Mouse (Mus musculus): ENCODE measurements around the gene Ppa1.

The Ppa1 gene

GRCm38 (mm10) chr10:61647790-61648736 is at the start of gene Ppa1:
Gene Ppa1 (plus strand): TSS chr10:61648552.
- in situ Hi-C loops (cut with MboI; ENCODE audit: low pct_unique_long_range_greater_than_20kb in 1 of 2, low sequenced_read_pairs in 2 of 2, unreplicated experiment in 1 of 2), result no loop called here

DNA sequence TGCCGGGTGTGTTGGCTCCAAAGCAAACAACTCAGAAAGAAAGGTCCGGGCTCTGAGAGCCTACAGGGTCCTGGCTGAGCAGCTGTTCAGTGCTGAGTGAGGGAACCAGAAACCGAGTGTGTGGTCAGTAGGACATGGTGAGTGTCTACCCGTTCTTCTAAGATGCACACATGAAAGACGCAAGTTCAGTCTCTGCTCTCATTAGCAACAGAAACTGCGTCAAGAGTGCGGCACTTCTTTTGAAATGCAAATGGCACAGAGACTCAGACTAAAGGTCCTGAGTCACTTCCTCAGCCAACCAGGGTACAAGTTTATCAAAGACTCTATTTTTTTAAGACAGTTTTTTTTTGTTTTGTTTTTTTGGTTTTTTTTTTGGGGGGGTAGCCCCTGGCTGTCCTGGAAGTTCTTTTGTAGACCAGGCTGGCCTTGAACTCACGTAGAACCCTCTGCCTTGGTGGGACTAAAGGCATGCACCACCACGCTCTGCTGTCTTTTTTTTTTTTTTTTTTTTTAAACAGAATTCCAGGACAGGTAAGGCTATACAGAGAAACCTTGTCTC is 48.7 kb upstream of the Ppa1 start:
- in situ Hi-C loops (cut with MboI; ENCODE audit: low pct_unique_long_range_greater_than_20kb in 1 of 2, low sequenced_read_pairs in 2 of 2, unreplicated experiment in 1 of 2), result loop anchor here in 1 of 2 experiments (10.0 kb wide), 1 partner anchor 125 kb away; the partner anchor contains the start of gene Lrrc20

DNA sequence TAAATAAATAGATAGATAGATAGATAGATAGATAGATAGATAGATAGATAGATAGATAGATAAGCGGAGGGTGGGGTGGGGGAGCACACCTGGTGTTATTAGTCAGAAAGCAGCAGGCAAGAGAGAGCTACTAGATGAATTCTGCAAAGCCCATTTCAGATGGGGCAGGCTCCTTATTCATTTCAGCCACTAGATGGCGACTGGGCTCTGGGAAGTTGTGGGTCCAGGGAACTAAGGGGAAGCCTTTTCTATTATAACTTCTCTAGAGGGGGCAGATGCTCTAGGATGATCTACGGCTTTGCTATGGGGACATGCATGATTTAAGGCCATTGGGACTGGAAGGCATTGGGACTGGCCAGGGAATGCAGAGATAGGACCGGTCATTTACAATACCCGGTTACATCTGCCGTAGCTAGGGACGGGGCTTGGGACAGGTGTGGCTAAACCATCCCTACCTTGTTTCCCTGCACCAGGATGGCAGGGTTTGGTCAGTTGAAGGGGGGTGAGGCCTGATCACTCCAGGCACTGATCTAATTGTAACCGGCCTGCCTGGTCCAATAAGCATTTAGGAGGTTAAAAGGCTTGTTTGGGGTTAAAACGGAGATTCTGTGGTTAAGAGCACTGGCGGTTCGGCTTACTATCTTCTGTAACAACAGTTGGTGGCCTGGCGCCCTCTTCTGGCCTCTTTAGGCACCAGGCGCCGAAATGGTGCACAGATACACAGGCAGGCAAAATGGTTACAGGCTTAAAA is 45.9 kb upstream of the Ppa1 start:
- in situ Hi-C loops (cut with MboI; ENCODE audit: low pct_unique_long_range_greater_than_20kb in 1 of 2, low sequenced_read_pairs in 2 of 2, unreplicated experiment in 1 of 2), result loop anchor here in 1 of 2 experiments (10.0 kb wide), 1 partner anchor 128 kb away; the partner anchor contains the start of gene Lrrc20

DNA sequence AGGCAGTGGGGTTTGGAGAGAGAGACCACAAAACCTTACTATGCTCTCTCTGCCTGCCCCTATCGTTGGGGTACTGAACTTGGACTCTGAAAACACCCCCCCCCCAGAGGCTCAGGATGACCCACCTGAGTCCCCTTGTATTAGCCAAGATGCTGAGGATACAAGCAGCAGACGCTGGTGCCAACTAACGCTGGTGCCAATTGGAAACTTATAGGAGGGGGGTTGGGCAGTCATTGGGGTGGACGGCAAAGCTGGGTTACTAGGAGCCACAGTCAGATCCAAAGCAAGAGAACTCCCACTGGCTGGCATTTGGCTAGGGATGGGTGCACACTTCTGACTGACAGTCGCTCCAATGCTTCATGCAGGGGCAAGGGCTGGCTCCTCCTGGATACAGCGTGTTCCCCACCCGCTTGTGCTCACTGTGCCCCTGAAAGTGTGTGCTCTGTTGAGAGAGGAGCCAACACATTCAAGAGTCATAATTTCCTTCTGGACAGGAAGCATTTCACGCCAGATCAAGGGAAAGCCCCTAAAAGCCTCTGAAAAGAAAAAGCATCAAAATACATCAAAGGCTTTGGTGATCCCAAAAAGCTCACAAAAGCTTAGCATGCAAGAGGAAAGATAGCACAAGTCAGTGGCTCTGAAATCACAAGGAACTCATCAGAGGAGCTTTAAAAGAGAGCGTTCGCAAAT is 43.8 kb upstream of the Ppa1 start:
- in situ Hi-C loops (cut with MboI; ENCODE audit: low pct_unique_long_range_greater_than_20kb in 1 of 2, low sequenced_read_pairs in 2 of 2, unreplicated experiment in 1 of 2), result loop anchor here in 1 of 2 experiments (10.0 kb wide), 1 partner anchor 130 kb away; the partner anchor contains the start of gene Lrrc20

DNA sequence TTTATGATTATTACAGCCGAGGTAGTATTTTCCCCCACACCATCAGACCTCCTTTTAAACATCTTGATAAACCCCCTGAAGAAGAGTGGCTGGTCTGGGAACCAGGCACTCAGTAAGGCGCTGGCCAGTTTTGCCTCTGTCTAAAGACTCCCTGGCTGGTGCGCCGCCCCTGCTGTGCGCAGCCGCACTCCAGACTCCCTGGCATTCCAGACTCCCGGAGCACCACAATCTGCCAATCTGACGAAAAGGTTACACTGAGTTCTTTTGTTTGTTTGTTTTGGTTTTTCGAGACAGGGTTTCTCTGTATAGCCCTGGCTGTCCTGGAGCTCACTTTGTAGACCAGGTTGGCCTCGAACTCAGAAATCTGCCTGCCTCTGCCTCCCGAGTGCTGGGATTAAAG is 43.0 kb upstream of the Ppa1 start:
- in situ Hi-C loops (cut with MboI; ENCODE audit: low pct_unique_long_range_greater_than_20kb in 1 of 2, low sequenced_read_pairs in 2 of 2, unreplicated experiment in 1 of 2), result loop anchor here in 1 of 2 experiments (10.0 kb wide), 1 partner anchor 131 kb away; the partner anchor contains the start of gene Lrrc20

DNA sequence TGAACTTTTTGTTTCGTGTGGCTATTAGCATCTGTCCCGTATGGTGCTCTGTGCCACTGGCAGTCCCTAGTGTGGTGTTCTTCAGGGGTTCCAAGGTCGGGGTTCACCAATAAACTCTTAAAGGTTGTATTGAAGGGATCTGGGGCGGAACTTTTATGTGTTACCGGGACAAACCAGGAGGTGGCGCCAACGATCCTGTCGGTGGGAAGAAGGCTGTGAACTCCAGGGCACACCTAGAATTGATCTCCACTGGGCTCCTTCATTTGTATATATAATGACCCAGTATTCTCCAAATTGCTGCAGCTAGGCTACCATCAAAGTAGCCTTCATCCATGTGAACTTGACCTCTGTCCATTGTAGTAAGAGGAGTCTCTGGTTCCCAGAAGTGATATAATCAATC is 42.5 kb upstream of the Ppa1 start:
- in situ Hi-C loops (cut with MboI; ENCODE audit: low pct_unique_long_range_greater_than_20kb in 1 of 2, low sequenced_read_pairs in 2 of 2, unreplicated experiment in 1 of 2), result loop anchor here in 1 of 2 experiments (10.0 kb wide), 1 partner anchor 131 kb away; the partner anchor contains the start of gene Lrrc20

- in situ Hi-C loops (cut with MboI; ENCODE audit: low pct_unique_long_range_greater_than_20kb in 1 of 2, low sequenced_read_pairs in 2 of 2, unreplicated experiment in 1 of 2), result loop anchor here in 1 of 2 experiments (10.0 kb wide), 1 partner anchor 133 kb away; the partner anchor contains the start of gene Lrrc20
Measured at GRCm38 (mm10) chr10:61608233-61608632, 40.1 kb upstream of the Ppa1 start.

DNA sequence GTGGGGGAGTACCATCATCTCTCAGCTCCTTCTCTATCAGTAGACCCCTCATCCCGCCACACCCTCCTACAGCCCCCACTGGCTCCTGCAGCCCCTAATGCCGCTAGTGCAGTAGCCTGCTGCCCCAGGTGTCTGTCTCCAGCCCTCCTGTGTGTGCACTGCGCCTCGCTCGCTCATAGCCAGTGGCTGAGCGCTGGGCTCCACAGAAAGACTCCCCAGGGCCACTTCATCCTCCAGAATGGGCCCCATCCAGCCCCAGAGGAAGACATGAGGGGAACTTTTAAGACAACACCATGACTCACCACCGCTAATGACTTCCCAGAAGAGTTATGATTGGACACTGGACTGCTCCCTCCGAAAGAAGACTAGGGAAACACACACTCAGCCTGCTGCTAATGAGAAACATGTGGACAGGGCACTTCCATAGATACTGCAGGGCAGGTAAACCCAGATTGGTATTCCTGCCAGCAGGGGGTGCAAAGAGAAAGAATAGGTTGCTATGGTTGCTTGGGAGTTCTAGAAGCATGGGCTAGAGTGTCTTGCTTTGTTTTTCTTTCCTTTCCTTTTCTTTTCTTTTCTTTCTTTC is 37.6 kb upstream of the Ppa1 start:
- in situ Hi-C loops (cut with MboI; ENCODE audit: low pct_unique_long_range_greater_than_20kb in 1 of 2, low sequenced_read_pairs in 2 of 2, unreplicated experiment in 1 of 2), result no loop called here

DNA sequence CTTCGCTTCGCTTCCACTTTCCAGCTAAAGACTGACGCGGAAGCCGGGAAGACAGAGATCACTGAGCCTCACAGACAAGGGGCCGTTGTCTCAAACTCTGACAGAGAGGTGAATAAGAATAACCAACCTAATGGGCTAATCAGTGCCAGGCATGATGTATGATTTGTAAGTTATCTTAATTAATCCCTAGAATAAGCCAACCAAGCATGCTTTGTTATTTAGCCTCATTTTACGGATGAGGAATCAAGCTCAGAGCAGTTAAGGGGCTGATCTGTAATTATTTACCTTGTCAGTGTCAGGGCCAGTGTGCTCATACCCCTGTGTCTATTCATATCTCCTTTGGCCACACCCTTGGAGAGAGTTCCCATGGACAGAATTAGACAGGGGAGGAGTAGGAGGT is 34.0 kb upstream of the Ppa1 start:
- in situ Hi-C loops (cut with MboI; ENCODE audit: low pct_unique_long_range_greater_than_20kb in 1 of 2, low sequenced_read_pairs in 2 of 2, unreplicated experiment in 1 of 2), result no loop called here

DNA sequence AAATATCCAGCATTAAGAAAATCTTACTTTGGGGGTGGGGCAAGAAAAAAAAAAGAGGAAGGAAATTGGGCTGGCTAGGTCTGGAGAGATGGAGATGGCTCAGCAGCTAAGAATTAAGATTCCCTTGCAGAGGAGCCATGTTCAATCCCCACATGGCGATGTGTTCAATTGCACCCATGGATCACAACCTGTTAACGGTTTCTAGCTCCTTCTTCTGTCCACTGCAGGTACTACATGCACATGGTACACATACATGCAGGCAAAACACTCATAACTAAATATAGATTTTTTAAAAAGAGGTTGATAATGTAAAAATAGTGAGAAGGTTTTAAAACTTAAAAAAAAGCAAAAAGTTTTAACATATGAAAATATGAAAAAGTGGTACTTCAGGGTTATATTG is 29.8 kb upstream of the Ppa1 start:
- in situ Hi-C loops (cut with MboI; ENCODE audit: low pct_unique_long_range_greater_than_20kb in 1 of 2, low sequenced_read_pairs in 2 of 2, unreplicated experiment in 1 of 2), result no loop called here

- in situ Hi-C loops (cut with MboI; ENCODE audit: low pct_unique_long_range_greater_than_20kb in 1 of 2, low sequenced_read_pairs in 2 of 2, unreplicated experiment in 1 of 2), result loop anchor here in 1 of 2 experiments (5.0 kb wide), 1 partner anchor 36 kb away; no protein-coding TSS in a partner anchor
Measured at GRCm38 (mm10) chr10:61621681-61622080, 26.7 kb upstream of the Ppa1 start.

DNA sequence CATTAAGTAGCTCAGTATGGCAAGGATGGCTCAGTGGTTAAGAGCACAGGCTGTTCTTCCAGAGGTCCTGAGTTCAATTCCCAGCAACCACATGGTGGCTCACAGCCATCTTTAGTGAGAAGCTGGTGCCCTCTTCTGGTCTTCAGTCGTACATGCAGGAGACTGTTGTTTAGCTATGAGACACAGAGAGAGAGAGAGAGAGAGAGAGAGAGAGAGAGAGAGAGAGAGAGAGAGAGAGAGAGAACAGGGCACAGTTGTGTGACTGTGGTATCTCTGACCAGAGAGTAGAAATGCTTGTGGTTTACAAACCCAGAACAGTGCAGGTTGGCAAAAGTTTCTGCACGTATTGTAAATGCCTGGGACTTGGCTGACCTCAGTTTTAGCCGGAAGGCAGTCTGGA is 24.5 kb upstream of the Ppa1 start:
- in situ Hi-C loops (cut with MboI; ENCODE audit: low pct_unique_long_range_greater_than_20kb in 1 of 2, low sequenced_read_pairs in 2 of 2, unreplicated experiment in 1 of 2), result loop anchor here in 1 of 2 experiments (5.0 kb wide), 1 partner anchor 33 kb away; no protein-coding TSS in a partner anchor

- in situ Hi-C loops (cut with MboI; ENCODE audit: low pct_unique_long_range_greater_than_20kb in 1 of 2, low sequenced_read_pairs in 2 of 2, unreplicated experiment in 1 of 2), result loop anchor here in 1 of 2 experiments (5.0 kb wide), 1 partner anchor 33 kb away; no protein-coding TSS in a partner anchor
Measured at GRCm38 (mm10) chr10:61624771-61625170, 23.6 kb upstream of the Ppa1 start.

DNA sequence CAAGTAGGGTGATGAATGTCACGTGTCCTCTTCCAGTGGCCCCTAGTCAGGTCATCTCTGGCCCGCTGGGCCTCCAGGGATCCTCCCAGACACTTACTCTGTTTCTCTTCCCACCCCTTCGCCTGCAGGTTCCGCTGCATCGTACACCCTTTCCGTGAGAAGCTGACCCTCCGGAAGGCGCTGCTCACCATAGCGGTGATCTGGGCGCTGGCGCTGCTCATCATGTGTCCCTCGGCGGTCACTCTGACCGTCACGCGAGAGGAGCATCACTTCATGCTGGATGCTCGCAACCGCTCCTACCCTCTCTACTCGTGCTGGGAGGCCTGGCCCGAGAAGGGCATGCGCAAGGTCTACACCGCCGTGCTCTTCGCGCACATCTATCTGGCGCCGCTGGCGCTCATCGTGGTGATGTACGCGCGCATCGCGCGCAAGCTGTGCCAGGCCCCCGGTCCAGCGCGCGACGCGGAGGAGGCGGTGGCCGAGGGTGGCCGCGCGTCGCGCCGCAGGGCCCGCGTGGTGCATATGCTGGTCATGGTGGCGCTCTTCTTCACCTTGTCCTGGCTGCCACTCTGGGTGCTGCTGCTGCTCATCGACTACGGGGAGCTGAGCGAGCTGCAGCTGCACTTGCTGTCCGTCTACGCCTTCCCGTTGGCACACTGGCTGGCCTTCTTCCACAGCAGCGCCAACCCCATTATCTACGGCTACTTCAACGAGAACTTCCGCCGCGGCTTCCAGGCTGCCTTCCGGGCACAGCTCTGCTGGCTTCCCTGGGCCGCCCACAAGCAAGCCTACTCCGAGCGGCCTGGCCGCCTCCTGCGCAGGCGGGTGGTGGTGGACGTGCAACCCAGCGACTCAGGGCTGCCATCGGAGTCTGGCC is 22.7 kb upstream of the Ppa1 start:
- in situ Hi-C loops (cut with MboI; ENCODE audit: low pct_unique_long_range_greater_than_20kb in 1 of 2, low sequenced_read_pairs in 2 of 2, unreplicated experiment in 1 of 2), result no loop called here

DNA sequence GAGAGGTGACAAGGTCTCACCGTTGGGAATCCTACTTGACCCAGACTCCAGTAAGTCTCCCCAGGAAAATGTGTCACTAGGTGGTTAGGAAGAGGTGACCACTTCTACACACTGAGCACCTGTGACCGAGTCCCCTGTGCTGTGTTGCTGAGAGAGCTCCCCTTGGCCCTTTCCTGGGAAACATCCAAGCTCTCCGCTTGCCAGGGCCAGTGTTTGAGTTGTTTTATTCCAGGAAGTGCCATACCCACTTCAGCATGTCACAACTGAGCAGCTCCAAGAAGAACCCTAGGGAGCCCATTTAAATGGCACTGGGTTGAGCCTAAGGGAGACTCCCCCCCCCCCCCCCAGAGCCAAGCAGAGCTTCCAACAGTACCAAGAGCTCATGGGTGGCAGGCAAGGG is 21.8 kb upstream of the Ppa1 start:
- in situ Hi-C loops (cut with MboI; ENCODE audit: low pct_unique_long_range_greater_than_20kb in 1 of 2, low sequenced_read_pairs in 2 of 2, unreplicated experiment in 1 of 2), result no loop called here

DNA sequence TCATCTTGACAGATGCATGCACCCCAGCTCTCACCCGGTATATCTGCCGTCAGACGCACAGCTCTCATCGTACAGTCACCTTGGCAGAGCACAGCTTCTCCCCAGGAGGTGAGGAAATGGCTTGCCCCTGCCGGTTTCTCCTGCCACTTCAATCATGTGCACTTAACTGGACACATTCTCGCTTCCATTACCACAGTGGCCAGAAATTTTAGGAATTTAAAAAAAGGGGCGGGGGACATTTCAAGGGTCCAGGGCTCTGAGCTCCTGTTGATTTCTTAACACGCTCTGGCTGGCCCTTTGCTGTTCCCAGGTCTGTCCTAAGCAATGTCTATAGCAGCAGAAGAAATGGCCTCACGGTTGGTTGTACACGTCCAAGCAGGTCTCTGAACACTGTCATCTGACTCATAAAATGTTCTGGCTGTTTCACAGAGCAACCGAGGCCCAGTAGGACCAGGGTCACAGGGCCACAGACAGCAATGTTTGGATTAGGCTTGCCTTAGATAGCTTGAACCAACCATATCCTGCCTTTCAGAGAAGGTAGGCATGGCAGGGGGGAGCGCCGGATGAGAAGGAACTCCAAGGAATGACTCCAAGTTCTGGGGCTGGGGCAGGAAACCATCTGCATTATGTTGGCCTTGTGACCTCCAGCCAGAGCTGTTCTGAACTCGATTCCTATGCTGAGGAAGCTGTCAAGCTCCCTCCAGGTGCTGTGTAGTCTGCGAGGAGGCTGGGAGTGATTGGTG is 21.0 kb upstream of the Ppa1 start:
- in situ Hi-C loops (cut with MboI; ENCODE audit: low pct_unique_long_range_greater_than_20kb in 1 of 2, low sequenced_read_pairs in 2 of 2, unreplicated experiment in 1 of 2), result no loop called here

Data from mouse embryonic stem cell (cell line).